Mouse (Mus musculus): Measurements from ENCODE around the gene Smtn.
A peak's percentile ranks its signal among the peaks of the same experiment; 100 is the strongest.

Gene Smtn

DNA sequence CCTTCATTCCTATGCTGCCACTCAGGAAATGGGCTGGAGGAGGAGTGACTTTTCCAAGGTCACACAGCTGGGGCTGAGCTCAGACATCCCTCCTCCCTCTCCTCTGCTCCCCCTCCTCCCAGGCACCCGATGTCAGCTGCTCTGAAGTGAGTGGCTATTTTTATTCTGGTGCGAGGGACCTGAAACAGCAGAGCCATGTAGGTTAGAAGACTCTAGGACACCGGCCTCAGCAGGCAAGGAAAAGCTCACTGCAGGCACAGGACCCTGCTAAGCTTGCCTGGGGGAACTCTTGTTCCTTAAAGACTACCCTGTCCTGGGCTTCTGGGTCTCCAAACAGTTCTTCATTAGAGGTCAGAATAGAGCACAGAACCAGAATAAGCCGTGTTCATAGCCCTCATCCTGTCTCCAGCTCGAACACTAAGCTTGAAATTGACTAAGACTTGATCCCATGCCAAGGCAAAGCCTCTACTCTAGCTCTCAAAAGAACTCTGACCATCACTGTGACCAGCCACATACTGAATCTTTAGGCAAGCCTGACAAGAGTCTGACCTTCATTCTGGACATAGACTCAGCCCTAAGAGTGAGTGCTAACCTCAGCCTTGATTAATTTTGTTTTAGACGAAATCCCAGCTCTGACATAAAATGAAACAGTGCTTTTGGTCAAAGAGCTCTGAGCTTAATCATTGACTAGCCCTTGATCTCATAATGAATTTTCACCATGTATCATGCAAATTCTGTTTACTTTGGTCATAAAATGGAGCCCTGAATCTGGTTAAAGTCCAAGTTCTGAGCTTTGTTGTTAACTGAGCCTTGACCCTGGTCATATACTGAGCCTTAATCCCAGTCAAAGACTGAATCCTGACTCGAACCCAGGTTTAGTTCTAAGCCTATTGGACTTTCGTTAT is 31.0 kb downstream of the Smtn start:
- no peak for DNase-seq (ENCODE audit: low read depth, low spot score)

DNA sequence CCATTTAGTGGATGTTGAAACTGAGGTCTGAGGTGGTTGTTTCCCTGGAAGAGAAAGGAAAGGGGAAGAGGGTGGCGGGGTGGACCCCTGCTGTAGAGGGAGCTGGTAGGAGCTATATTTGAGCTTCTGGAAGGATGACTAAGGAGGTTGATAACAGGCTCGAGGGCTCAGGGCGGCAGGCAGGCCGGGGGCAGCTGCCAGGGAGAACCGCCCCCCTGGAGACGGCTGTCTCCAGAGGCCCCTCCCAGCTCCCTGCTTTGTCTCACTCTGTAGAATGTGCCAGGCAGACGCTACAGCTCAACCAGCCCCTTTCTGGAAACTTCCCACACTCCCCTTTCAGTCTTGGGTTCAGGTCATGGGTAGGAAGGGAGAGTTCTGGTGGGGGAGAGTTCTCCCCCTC is 32.2 kb downstream of the Smtn start:
- no peak for DNase-seq (ENCODE audit: low read depth, low spot score)

DNA sequence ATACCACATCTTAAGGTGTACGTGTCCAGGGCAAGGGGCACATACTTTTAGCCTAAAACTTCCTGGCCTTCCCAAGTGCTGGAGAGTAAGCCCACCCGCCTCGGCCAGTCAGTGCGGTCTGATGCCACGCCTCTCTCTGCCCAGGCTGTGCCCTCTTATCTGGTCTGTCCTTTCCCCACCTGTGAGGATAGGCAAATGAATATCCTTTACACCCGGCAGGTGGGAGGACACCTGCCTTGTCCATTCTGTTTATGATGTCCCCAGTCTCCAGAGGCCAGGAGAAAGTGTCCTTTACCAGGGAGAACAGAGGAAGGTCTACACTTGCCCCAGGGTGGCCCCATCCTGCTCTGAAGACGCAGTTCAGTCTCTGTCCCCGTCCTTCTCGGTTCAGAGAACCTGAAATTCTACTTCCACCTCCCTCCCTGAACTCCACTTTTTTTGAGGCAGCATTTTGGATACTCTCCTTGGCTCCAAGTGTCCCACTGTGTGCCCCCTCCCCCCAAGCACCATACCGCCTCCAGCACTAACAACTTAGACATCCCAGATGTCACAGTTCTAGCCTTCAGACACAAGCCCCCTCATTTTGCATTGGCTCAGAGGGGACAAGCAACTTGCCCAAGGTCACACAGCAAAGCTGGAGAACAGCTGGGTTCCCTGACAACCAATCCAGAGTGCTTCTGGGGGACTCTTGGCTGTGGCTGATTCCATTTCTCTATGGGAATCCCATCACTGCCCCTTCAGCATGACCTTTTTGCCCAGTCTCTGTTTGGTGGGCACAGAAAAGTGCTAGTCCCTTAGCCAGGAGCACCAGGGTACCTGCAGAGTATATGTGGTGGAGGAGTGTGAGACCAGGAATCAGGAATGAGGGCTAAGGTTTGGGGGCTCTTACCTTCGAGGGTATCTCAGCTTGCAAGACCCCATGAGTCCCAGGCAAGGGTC is 36.4 kb downstream of the Smtn start:
- no peak for DNase-seq (ENCODE audit: low read depth, low spot score)

DNA sequence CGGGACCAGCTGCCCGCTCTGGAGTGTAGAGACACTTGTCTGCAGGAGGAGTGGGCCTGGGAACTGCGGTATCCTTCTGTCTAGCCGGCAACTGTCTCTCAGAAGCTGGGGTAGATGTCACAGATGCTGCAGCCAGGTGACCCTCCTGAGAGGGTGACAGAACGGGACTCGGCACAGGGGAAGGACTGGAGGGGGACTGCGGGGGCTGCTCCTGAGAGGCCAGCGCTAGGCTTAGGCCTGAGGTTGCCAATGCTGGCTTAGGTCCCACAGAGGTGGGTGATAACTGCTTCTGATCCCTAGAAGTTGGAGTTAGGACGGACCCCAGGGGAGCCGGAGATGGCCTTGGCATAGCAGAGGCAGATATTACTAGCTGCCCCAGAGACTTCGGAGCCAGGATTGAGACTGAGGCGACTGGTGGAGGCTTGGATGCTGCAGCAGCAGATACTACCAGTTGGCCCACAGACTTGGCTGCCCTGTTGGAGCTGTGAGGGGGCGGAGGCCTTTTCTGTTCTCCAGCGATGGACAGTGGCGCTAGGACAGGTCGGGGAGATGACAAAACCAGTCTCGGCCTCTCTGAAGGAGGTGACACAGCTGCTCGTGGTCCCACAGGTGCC is 37.8 kb downstream of the Smtn start:
- DNase-seq (ENCODE audit: low read depth, low spot score): no peak

DNA sequence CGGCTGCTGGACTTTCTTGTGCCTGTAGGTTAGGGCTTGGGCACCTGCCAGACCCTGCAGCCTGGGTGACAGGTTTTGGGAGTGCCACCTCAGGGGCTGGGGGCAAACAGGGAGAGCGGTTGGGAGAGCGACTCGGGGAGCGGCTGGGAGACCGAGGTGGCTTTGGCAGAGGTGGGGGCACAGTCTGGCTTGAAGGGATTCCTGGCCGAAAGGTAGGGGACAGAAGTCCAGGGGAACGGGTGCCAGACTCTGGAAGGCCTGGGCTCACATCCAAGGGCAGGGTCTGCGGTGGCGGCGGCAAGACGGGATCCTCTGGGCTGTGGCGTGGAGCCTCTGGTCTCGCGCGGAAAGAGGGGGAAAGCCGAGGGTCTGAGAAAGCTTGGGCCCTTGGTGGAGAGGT is 38.4 kb downstream of the Smtn start:
- no peak for DNase-seq (ENCODE audit: low read depth, low spot score)

DNA sequence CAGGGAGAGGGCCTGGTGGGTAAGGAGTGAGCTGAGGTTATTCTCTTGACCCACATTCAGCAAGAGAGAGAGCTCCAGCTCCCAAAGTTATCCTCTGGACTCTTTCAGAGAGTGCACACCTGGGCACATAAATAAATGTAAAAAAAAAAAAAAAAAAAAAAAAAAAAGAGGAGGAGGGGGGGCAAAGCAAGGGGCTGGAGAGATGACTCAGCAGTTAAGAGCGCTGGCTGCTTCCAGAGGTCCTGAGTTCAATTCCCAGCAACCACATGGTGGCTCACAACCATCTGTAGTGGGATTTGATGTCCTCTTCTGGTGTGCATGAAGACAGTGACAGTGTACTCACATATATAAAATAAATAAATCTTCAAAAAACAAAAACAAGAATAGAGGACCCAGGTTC is 43.1 kb downstream of the Smtn start:
- DNase-seq (ENCODE audit: low read depth, low spot score): no peak

DNA sequence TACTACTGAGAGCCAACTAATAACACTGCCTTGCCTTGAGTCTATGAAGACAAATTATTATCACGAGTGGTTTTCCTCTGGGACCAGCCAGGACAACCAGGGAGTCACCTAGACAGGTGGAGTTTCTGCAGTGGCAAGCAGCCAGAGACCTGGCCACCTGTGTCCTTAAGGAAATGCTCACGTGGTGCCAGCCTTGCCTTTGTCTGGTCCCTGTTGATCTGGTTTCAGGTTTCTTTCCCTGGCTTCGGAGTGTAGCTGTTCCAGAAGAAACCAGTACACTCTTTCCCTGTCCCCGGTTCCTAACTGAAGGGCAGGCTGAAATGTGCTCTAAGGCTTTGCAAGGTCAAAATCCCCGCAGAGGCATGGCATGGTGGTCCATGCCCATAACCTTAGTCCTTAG is 43.7 kb downstream of the Smtn start:
- DNase-seq (ENCODE audit: low read depth, low spot score): no peak

DNA sequence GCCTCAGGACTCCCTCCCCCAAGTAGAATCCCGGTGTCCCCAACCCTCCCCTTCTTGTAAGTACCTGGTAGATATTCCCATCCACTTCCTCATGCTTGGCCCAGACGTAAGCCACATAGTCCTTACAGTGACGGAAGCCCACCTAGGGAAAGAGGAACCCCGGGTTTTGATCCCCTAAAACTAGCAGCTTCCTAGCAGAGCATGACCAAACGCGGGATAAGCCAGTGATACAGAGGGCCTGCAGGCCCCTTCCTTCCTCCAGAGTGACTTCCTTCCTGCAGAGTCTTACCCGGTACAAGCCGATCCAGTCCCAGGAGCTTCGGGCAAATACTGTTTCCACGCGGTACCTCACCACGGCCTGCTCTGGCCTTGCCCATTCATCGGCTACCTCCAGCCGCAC is 44.9 kb downstream of the Smtn start:
- DNase-seq (ENCODE audit: low read depth, low spot score): no peak

DNA sequence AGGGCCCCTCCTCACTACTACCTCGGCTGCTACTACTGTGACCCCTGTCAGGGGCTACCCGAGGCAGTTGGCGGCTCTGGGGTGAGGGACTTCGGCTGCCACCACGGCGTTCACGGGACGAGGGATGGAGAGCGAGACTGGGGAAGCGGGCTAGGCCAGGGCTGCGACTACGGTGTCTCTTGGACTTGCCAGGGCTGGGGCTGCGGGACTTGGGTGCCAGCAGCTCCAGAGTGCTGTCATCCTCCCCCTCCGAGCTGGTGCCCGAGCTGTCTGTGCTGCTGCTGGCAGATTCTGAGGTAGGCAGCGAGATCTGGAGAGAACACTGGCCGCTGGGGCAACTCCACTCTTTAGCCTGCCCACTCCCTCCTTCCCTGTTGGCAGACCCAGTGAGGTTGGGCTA is 45.6 kb downstream of the Smtn start:
- no peak for DNase-seq (ENCODE audit: low read depth, low spot score)

DNA sequence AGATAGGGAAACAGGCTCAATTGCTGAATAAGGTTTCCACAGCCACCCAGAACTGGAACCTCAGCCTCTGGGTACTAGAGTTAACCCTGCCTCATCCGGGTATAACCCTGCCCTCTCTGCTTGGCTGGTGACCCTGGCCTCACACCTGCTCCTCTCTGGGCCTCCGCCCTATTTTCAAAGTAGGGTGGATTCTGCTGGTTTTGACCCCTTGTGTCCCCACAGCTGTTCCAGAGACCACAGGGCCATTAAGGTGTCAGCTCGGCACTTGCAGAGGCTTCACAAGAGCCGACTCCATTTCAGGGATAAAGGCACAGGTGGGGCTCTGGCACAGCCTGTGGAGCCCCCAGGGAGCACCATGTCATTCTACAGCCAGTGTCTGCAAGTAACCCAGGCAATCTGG is 47.7 kb downstream of the Smtn start:
- no peak for DNase-seq (ENCODE audit: low read depth, low spot score)

DNA sequence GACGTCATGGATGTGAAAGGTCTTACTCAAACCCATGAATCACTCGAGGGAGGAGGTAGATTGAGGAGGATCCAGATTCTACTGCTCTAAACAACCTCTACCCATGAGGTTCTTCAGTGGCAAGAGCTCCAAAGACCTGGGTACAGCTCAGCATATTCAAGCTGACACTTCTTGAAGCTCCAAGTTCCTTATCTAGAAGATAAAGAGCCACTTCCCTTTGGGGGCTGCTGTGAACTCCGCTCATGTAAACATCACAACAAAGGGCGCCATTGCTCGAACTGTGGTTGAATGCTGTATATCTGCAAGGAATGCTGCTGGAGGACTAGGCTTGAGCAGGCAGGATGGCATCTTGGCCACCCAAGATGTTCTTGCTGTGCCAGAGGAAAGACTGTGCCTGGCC is 51.4 kb downstream of the Smtn start:
- no peak for DNase-seq (ENCODE audit: low read depth, low spot score)

DNA sequence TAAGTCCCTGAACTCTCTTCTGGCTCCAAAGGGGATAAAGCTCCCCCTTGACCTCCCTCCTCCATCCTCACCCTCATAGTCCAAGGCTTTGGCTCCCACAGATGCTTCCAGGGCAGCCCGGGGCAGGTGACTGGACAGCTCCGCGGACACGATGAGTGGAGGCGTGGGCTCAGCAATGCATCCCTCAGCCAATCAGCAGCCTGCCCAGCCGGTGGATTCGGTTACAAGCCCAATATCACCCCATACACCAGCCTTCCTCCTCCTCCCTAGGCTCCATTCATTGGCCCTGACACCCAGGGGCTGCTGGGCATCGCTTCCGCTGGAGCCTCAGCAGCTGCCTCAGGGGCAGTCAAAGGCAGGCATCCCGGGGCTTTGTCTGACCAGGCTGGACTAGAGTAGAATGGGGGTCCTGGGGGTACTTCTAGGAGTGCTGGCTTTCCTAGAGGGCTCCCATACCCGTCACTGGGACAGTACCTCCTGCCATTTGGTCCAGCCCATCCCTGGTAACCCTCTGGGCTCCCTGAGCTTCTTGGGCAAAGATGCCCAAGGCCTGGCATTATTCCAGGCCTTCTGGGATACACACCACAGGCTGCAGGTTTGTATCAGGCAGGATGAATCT is 52.4 kb downstream of the Smtn start, which contains the start of gene Pla2g3:
TSS of gene Pla2g3 (plus strand) at position 333 of the 619 bp plus-strand sequence.
- DNase-seq (ENCODE audit: low read depth, low spot score): no peak

DNA sequence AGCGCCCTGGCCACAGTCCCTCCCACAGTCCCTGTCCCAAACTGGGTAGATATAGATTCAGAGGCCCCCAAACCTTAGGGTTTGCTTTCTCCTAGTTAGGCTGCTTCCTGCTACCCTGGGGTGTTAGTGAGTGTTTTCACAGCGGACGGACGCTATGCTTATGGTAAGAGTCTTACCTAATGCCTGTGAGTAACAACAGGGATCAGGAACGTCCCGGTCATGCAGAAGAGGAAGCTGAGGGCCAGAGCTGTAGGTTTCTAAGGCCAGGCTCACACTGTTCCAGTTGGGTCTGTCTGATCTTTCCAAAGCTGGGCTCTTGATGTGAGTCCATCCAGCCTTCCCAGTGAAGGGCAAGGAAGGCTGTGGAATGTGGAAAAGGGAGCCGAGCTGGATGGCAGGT is 54.1 kb downstream of the Smtn start:
- DNase-seq (ENCODE audit: low read depth, low spot score): no peak

DNA sequence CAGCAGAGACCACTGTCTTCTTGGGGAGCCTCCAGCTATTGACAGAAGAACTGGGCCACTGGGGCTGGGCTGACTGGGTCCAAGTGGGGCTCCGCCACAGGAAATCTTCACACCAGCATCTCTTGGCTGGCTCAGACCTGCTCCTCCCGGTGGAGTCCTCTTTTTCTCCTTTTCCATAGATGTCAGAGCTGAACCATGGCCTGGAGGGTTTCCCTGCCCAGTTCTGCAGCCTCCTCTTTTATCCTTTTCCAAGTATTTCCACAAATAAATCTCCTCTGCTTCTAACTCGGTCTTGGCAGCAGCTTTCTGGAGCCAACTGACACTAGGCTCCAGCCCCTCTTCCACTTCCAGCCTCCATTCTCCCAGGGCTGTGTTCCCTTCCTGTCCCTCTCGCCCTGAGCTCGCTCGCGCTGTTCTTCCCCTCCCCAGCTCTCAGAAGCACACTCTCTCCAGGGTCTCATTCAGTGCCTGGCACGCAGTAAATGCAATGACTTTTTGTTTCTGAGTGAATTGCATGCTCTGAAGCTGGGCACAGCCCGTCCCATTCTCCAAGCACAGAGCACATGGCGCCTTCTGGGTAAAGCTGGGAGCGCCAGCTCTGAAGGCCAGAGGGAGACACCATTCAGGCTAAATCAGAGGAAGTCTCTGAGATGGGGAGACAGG is 56.3 kb downstream of the Smtn start:
- no peak for DNase-seq (ENCODE audit: low read depth, low spot score)

DNA sequence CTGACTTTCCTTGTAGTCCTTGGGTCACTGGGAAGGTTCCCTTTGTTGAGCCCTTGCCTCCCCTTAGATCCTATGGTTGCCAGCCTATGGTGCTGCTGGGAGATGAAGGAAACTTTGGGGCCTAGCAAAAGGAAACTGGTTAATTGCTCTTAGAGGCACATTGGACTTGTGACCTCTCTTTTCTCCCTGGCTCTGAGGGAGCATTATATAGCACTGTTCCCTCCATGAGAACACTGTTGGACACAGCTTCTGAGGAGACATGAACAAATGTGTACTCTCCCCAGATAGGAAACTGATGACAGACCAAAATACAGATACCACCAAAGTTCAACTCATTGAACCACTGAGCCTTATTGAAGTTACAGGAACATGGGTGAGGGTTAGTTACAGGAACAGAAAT is 64.9 kb downstream of the Smtn start:
- DNase-seq (ENCODE audit: low read depth, low spot score): no peak

DNA sequence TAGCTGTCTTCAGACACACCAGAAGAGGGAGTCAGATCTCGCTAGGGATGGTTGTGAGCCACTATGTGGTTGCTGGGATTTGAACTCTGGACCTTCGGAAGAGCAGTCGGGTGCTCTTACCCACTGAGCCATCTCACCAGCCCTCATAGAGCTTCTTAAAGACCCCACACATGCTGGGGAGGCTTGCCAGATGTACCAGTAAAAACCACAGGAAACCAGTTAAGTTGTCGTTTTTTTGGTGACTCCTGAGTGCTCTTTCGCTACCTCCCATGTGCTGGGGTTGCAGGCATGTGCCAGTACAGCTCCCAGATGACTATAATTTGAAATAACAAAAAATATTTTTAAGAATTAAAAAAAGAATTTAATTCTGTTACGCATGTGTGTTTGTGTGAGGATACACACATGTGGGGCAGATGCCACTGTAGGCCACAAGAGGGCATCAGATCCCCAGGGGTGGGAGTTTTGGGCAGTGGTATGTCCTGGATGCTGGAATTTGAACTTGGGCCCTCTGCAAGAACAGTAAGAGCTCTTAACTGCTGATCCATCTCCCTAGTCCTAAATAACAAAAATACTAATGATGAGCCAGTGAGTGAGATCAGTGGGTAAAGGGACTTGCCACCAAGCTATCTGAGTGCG is 65.8 kb downstream of the Smtn start:
- DNase-seq (ENCODE audit: low read depth, low spot score): no peak

DNA sequence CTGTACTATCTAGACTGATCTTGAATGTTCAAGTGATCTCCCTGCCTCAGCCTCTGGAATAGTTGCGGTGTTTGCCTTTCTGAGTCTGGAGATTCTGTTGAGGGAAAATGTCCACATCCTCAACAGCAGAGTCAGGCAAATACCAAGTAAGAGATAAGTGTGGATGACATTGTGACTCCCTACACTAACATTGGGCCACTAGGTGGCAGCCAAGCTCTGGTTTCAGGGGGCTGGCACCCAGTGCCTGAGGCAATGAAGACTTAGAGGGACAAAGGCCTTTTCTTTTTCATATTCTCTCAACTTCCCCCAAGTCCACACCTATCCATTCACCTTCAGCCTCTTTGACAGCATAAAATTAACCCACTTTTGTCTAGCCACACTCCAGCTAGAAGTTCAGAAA is 67.9 kb downstream of the Smtn start:
- DNase-seq (ENCODE audit: low read depth, low spot score): peak; percentile 79

DNA sequence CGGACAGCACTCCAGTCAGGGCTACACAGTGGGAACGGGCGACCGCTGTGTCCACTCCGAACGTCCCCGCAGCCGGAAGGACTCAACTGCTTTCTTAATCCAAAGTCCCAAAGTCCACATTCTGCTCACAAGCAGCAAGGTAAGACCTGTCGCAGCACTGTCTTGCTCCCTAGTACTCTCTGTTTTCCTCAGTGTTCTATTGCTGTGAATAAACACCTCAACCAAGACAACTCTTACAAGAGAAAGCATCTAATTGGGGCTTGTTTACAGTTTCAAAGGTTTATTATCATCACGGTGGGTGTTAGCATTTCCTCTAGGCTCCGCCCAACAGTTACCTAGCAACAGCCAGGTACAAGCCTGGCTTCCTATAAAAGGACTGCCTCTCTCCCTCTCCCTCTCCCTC is 69.0 kb downstream of the Smtn start:
- DNase-seq (ENCODE audit: low read depth, low spot score): no peak

Measured in retina, postnatal 7 days (tissue).